Mouse (Mus musculus) heart, embryonic 14.5 days (tissue): ENCODE results near the gene Hk1. TPM values are rescaled to one million over a fixed set of nuclear protein-coding genes. Genes with fewer than 3 reads are reported as not detected.

Experiments
- ATAC-seq: fragments of 200-750 bp; cut with Nextera tagmentation; 2 replicates; pipeline ENCODE4 v1.8.0; 2017; ENCODE audit warnings: low read depth, moderate TSS enrichment; ENCODE audit not compliant: insufficient number of reproducible peaks, insufficient read depth, low FRiP score
- H3K27ac ChIP-seq, 2 experiments: fragments of 200-500 bp in 1 of 2; fragments of 300-500 bp in 1 of 2; sonication (generic) in 1 of 2; replicated peaks in 1 of 2; 2 replicates each; pipeline ENCODE4 v1.5.1; 2012 to 2014; ENCODE audit warnings: low read depth in 2 of 2, low read length in 2 of 2, control low read depth in 1 of 2, mild to moderate bottlenecking in 1 of 2, mixed read lengths in 1 of 2; ENCODE audit not compliant: control insufficient read depth in 1 of 2, insufficient read depth in 1 of 2
- H3K27me3 ChIP-seq: fragments of 300-500 bp; sonication (generic); 2 replicates; pipeline ENCODE4 v1.6.1; 2014; ENCODE audit warnings: mild to moderate bottlenecking, low read length, control low read depth; ENCODE audit not compliant: control insufficient read depth, insufficient read depth
- H3K36me3 ChIP-seq: fragments of 300-500 bp; sonication (generic); 2 replicates; pipeline ENCODE4 v1.6.1; 2014; ENCODE audit warnings: mild to moderate bottlenecking, control low read depth, low read length, mixed read lengths; ENCODE audit not compliant: control insufficient read depth, insufficient read depth
- H3K4me1 ChIP-seq, 2 experiments: fragments of 200-500 bp in 1 of 2; fragments of 300-500 bp in 1 of 2; sonication (generic) in 1 of 2; 2 replicates each; pipeline ENCODE4 v1.6.1; 2012 to 2014; ENCODE audit warnings: low read length in 2 of 2, control low read depth in 1 of 2, mixed read lengths in 1 of 2; ENCODE audit not compliant: control insufficient read depth in 2 of 2, insufficient read depth in 2 of 2
- H3K4me2 ChIP-seq: fragments of 300-500 bp; sonication (generic); 2 replicates; pipeline ENCODE4 v1.6.1; 2014; ENCODE audit warnings: mild to moderate bottlenecking, low read length
- H3K4me3 ChIP-seq, 2 experiments: fragments of 200-500 bp in 1 of 2; fragments of 300-500 bp in 1 of 2; sonication (generic) in 1 of 2; 2 replicates each; pipeline ENCODE4 v1.5.1; 2012 to 2014; ENCODE audit warnings: low read length in 2 of 2, mild to moderate bottlenecking in 2 of 2, control low read depth in 1 of 2, low read depth in 1 of 2, moderate library complexity in 1 of 2; ENCODE audit not compliant: control insufficient read depth in 1 of 2, insufficient read depth in 1 of 2
- H3K9ac ChIP-seq: fragments of 300-500 bp; sonication (generic); 2 replicates; pipeline ENCODE4 v1.6.1; 2014; ENCODE audit warnings: mild to moderate bottlenecking, low read length
- H3K9me3 ChIP-seq: fragments of 300-500 bp; sonication (generic); 2 replicates; pipeline ENCODE4 v1.6.1; 2016; ENCODE audit warnings: low read length, control low read depth; ENCODE audit not compliant: control insufficient read depth
- WGBS: fragments of 180-500 bp; shearing (Covaris S2); extraction: QIAGEN DNeasy Blood & Tissue Kit; methylation state at CpG from one replicate; pipeline ENCODE4 v1.1.7; 2014; 5-methylcytosine and 5-hydroxymethylcytosine counted together
- polyA plus RNA-seq: library from polyadenylated mRNA; unstranded; fragments of >200 nt; fragmentation: Nextera tagmentation; extraction: Ambion mirVana; gene quantifications from 2 replicates; pipeline ENCODE4 v1.2.1, GENCODE M21; 2014

Hk1 gene
- polyA plus RNA-seq, 1 experiment from 2014 or later = 112 TPM

DNA sequence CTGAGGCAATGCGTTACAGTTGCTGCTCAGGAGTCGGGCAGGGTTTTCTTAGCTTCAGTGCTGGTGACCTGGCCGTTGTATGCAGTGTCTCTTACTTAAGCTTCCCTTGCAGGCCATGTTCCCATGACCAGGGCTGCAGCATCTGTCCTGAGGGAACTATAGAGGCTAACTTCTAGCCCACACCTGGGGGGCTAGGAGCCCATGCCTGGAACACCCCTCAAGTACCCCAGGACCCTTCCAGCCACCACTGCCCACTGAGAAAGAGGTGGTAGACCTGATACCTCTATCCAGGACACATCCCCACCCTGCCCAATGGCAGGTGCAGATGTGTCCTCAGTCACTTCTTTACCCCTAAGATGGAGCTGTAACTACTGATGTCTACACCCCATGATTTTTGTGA lies 38.7 kb downstream of the Hk1 start:
- no peaks in the 10 kb centered on the region for H3K36me3 ChIP-seq
- peaks cover 27% of the 10 kb centered on the region in 2 experiments for H3K4me1 ChIP-seq
- WGBS = 22% methylated on average over 3 of the region's 3 CpGs

DNA sequence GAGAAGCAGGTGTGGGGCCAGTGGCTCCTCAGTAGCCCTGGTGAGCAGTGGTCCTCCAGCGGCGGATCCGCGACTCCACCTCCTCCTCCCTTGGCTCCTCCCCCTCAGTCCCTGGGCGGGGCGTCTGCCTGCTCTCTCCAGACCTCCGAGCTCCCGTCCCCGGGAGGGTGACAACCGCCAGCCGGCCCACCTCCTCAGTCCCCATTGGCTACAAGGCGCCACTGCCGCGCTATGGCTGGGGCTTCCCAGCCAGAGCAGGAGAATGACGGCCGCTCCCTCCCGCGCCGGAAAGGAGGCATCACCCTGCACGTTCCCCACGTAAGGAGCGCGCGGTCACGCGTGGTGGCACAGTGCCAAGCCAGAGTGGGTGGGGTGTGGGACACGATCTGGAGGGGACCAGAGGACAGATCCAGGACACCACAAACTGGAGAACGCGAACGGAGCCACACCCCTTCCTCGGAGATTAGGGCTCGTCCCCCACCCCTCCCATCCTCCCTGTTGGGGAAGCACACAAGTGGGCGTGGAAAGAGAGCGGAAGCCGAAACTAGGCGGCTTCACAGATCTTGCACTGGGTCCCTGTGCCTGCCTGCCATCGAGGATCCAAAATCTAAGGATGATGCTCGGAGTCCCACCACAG lies 39.5 kb downstream of the Hk1 start:
- peak overlapping the region; percentile 73 for H3K4me2 ChIP-seq
- H3K27me3 ChIP-seq = no peaks in the 10 kb centered on the region
- under 1% methylated on average over 38 of the region's 38 CpGs for WGBS
- ATAC-seq = peak; percentile 95
- no peaks in the 10 kb centered on the region for H3K36me3 ChIP-seq
- H3K4me1 ChIP-seq = peaks cover 35% of the 10 kb centered on the region in 2 experiments
- peak overlapping the region; percentile 91 to 97 for H3K27ac ChIP-seq
- H3K4me3 ChIP-seq = peak overlapping the region; percentile 65 to 95
- H3K9me3 ChIP-seq = no peaks in the 10 kb centered on the region
- H3K9ac ChIP-seq = peak overlapping the region; percentile 82

More for the DNA sequence above, 38.7 kb downstream of the Hk1 start:
- Histone ChIP-seq H3K9ac (peak overlapping the region; percentile 77), H3K27ac (peak overlapping the region; percentile 91 to 97), H3K4me3 (peak overlapping the region; percentile 65 to 95), H3K9me3 (no peaks in the 10 kb centered on the region), H3K27me3 (no peaks in the 10 kb centered on the region), H3K4me2 (peak overlapping the region; percentile 73)
- no peak for ATAC-seq

DNA sequence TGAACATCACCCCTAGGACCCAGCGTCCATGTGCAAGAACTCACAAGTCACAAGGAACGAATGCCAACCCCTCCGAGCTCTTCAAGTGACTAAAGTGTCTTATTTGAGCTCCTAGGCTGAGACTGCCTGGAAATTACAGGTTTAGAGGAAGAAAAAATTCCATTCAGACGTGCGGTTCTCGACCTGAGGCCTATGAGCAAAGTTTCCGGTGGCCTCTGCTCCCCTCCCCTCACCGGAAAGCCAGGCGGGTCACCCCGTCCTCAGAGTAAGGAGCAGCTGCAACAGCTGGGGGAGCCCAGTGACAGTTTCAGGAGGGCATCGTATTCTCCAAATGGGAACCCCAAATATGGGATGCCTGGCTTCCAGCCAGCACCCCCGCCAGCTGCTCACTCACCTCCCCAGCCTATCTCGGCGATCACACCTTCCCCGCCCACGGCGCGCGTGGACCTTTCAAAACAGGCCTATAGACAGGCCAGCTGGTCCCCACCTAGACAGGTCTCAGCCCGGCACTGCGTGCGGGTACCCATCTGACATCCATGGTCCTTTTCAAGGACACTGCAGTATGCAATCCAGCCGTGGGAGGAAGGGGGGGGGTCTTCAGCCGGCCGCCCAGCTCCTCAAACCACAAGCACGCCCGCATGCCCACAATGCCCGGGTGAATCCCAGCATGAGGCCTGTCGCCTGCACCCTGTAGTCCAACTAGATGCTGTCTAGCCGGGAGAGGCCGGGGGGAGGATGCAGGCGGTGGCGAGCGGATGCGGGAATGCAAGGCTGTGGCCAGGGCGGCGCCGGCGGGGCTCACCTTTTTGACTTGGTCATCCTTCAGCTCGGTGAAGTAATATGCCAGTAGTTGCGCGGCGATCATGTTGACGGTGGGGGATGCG lies 40.3 kb downstream of the Hk1 start:
- Histone ChIP-seq H3K36me3 (no peaks in the 10 kb centered on the region), H3K27ac (peak overlapping the region; percentile 91 to 95), H3K9ac (peak overlapping the region; percentile 82), H3K4me3 (peak overlapping the region; percentile 65 to 95), H3K4me2 (peak overlapping the region; percentile 73), H3K9me3 (no peaks in the 10 kb centered on the region), H3K4me1 (peaks cover 41 to 42% of the 10 kb centered on the region in 2 experiments), H3K27me3 (no peaks in the 10 kb centered on the region)
- peak; percentile 10 for ATAC-seq
- WGBS = under 1% methylated on average over 45 of the region's 45 CpGs

DNA sequence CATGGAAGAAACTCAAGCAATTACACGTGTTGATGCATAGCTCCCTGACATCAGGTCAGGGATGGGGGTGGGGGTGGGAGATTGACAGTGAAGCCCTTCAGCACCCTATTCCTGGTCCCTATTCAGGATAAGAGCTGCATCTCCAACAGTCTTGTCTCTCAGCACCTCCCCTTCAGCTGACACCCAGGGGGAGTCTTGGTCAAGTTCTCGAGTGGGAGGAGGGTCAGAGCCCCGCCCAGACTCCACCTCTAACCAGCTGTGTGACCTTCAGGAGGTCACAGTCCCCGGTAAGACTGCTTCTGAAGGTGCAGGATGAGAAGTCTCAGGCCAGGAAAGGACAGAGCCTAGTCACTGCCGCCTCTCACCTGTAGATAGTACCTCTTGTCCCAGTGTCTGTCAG lies 41.1 kb downstream of the Hk1 start:
- H3K9me3 ChIP-seq = no peaks in the 10 kb centered on the region
- H3K36me3 ChIP-seq = no peaks in the 10 kb centered on the region
- H3K4me1 ChIP-seq = peaks cover 44 to 48% of the 10 kb centered on the region in 2 experiments
- peak overlapping the region; percentile 91 to 95 for H3K27ac ChIP-seq
- 17% methylated on average over 5 of the region's 5 CpGs for WGBS
- peak overlapping the region; percentile 65 to 95 for H3K4me3 ChIP-seq
- H3K4me2 ChIP-seq = peak overlapping the region; percentile 73
- ATAC-seq = peak; percentile 9; the same call in 1 of the 2 replicates
- H3K27me3 ChIP-seq = no peaks in the 10 kb centered on the region
- peak overlapping the region; percentile 82 for H3K9ac ChIP-seq

DNA sequence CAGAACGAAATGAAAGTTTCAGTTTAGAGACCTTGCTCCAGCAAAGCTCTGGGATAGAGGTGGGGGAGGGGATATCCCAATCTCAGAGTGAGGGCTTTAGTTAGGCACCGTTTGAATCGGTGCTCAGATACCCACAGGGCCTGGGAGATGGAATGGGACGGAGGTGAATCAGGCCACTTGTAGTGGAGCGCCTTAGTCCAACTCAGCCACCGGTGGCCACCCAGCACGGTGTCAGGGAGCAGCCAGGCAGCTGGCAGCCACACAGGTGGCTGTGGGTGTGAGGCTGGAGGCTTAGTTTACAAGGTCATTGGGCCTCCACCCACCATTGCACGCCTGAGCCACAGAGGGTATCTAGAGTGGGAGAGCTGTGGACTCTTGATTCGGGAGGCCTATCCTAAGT lies 41.5 kb downstream of the Hk1 start:
- Histone ChIP-seq H3K4me2 (peak overlapping the region; percentile 73), H3K9me3 (no peaks in the 10 kb centered on the region), H3K27ac (peak overlapping the region; percentile 91 to 95), H3K4me3 (peak overlapping the region; percentile 65 to 95), H3K9ac (peak overlapping the region; percentile 82), H3K36me3 (no peaks in the 10 kb centered on the region), H3K27me3 (no peaks in the 10 kb centered on the region), H3K4me1 (peaks cover 47 to 53% of the 10 kb centered on the region in 2 experiments)
- 22% methylated on average over 9 of the region's 9 CpGs for WGBS
- ATAC-seq = 0 out of 2 replicates have a peak, but pooled peaks have one; percentile 0

DNA sequence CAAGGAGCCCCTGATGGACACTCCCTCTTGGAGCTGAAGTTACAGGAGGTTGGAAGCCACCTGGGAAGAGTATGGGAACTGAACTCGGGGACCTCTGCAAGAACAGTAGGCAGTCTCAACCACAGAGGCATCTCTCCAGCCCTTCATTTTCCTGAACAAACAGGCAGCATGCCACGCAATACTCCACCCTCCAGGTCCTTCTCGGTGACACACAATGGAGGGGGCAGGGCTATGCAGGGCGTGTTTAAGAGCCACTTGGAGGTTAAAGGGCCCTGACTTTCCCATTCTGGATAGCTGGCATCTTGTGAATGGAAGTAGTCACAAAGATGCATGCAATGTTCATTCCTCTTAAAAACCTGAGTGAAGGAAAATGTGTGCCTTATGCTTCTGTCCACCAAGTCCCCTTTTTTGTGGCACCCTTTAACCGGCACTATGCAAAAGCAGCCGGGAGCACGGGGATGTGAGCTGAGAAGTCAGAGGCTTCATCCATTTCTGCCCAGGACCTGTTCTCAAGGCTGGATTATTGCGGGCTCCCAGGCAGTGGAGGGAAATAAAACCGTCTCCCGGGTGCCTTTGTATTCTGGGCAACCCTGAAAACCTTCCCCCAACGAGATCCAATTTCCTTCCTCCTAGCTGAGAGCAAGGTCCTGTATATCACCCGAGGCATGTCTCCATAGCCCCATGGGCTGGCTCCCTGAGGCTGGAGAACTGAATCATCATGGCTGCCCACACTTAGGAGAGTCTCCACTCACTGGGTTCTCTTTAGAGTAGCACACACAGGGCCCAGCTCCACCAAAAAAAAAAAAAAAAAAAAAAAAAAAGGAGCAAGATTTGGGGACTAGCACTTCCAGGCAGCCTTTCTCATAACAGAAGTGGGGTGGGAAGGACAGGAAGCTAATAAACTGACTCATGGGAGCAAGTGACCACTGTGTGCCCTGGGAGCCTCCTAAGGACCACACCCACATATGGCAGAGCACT lies 42.8 kb downstream of the Hk1 start:
- Histone ChIP-seq H3K9ac (peak overlapping the region; percentile 45), H3K4me3 (peak overlapping the region in 1 of 2 experiments; percentile 16; a peak in 1 of 4 replicates), H3K27ac (peak overlapping the region; percentile 91 to 95), H3K36me3 (no peaks in the 10 kb centered on the region), H3K4me1 (peaks cover 54 to 65% of the 10 kb centered on the region in 2 experiments), H3K4me2 (peak overlapping the region; percentile 73), H3K9me3 (no peaks in the 10 kb centered on the region), H3K27me3 (no peaks in the 10 kb centered on the region)
- no peak for ATAC-seq
- 24% methylated on average over 12 of the region's 12 CpGs for WGBS

DNA sequence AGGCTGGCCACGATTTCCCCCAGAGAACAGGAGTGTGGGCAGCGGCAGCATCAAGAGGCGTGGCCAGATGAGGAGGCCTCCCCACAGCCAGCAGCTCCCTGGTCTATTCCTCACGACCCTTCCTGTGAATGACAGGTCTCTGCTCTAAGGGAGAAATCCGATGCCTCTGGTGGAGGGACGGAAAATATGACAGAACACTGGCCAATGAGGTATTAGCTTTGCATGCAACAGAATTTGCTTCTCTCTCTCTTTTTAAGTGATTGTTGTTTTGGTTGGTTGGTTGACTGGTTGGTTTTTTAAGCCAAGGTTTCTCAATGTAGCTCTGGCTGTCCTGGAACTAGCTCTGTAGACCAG lies 44.3 kb downstream of the Hk1 start:
- Histone ChIP-seq H3K4me3 (peak overlapping the region; percentile 3 to 5; a peak in 1 of 4 replicates), H3K27ac (peak overlapping the region; percentile 67 to 91), H3K36me3 (no peaks in the 10 kb centered on the region), H3K4me1 (peaks cover 63 to 74% of the 10 kb centered on the region in 2 experiments), H3K9me3 (no peaks in the 10 kb centered on the region), H3K4me2 (peak overlapping the region; percentile 46), H3K27me3 (no peaks in the 10 kb centered on the region), H3K9ac (no peak overlapping the region; the same call in 1 of the 2 replicates)
- 8% methylated on average over 6 of the region's 6 CpGs for WGBS
- ATAC-seq = no peak
